Mouse (Mus musculus) liver, embryonic 16.5 days (tissue): ENCODE data around the gene Bbc3. TPM values are rescaled to one million over a fixed set of nuclear protein-coding genes. Genes with fewer than 3 reads are reported as not detected.
A peak's percentile ranks its signal among the peaks of the same experiment; 100 is the strongest.
"Not testable (repeated sequence)": the region's sequence is repeated elsewhere in the genome, so short reads cannot be mapped to it uniquely, and the experiment has no call there.

Experiments used
- ATAC-seq: fragments of 200-750 bp; cut with Nextera tagmentation; 2 replicates; pipeline ENCODE4 v1.8.0; 2017; ENCODE audit warnings: low read depth, mild to moderate bottlenecking, moderate number of reproducible peaks, moderate library complexity
- H3K27ac ChIP-seq: fragments of 300-500 bp; sonication (generic); 2 replicates; pipeline ENCODE4 v1.5.1; 2014; ENCODE audit warnings: mild to moderate bottlenecking, low read length
- H3K27me3 ChIP-seq: fragments of 300-500 bp; sonication (generic); 2 replicates; pipeline ENCODE4 v1.6.1; 2014; ENCODE audit warnings: low read depth, low read length, mixed read lengths; ENCODE audit not compliant: control insufficient read depth, insufficient read depth
- H3K36me3 ChIP-seq: fragments of 300-500 bp; sonication (generic); 2 replicates; pipeline ENCODE4 v1.6.1; 2014; ENCODE audit warnings: mild to moderate bottlenecking; ENCODE audit not compliant: control insufficient read depth, insufficient read depth
- H3K4me1 ChIP-seq: fragments of 300-500 bp; sonication (generic); 2 replicates; pipeline ENCODE4 v1.6.1; 2014; ENCODE audit warnings: low read depth, low read length, mixed read lengths; ENCODE audit not compliant: control insufficient read depth
- H3K4me2 ChIP-seq: fragments of 300-500 bp; sonication (generic); 2 replicates; pipeline ENCODE4 v1.6.1; 2014; ENCODE audit warnings: low read depth, low read length, mixed read lengths
- H3K4me3 ChIP-seq: fragments of 300-500 bp; sonication (generic); 2 replicates; pipeline ENCODE4 v1.5.1; 2014; ENCODE audit warnings: low read depth, mild to moderate bottlenecking, low read length
- H3K9ac ChIP-seq: fragments of 300-500 bp; sonication (generic); 2 replicates; pipeline ENCODE4 v1.6.1; 2014; ENCODE audit warnings: low read depth, low read length
- H3K9me3 ChIP-seq: fragments of 300-500 bp; sonication (generic); replicated peaks from 2 replicates; pipeline ENCODE4 v1.6.1; 2016; ENCODE audit warnings: low read length; ENCODE audit not compliant: control insufficient read depth
- WGBS: fragments of 180-500 bp; shearing (Covaris S2); extraction: QIAGEN DNeasy Blood & Tissue Kit; methylation state at CpG from one replicate; pipeline ENCODE4 v1.1.7; 2014; ENCODE audit not compliant: insufficient replicate concordance; 5-methylcytosine and 5-hydroxymethylcytosine counted together
- polyA plus RNA-seq: library from polyadenylated mRNA; unstranded; fragments of >200 nt; fragmentation: Nextera tagmentation; extraction: Ambion mirVana; gene quantifications from 2 replicates; pipeline ENCODE4 v1.2.1, GENCODE M21; 2015

The Bbc3 gene
- polyA plus RNA-seq, 1 experiment from 2014 or later: 4.1 TPM

DNA sequence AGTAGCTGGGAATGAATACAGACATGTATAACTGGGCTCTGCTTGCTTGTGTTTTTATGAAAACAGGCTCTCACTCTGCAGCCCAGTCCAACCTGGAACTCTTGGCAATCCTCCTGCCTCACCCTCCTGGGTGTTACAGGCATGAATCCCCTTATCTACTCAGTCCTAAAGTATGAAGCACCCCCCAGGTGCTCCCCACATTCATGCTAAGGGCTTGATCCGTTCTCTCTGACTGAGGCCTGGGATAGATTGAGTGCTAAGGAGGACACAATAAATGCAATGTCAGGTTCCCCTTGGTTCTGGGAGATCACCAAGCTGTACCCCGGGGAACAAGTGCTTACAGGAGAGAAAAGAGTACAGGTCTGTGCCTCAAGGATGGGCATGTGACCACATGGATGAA is 10.6 kb upstream of the Bbc3 start:
- Histone ChIP-seq H3K27ac (no peak overlapping the region), H3K9ac (no peak overlapping the region), H3K4me1 (peaks cover 42% of the 10 kb centered on the region), H3K27me3 (peaks cover 25% of the 10 kb centered on the region), H3K4me2 (no peak overlapping the region), H3K36me3 (no peaks in the 10 kb centered on the region), H3K9me3 (no peaks in the 10 kb centered on the region), H3K4me3 (no peak overlapping the region)
- ATAC-seq: no peak
- 63% methylated on average over 2 of the region's 2 CpGs for WGBS

DNA sequence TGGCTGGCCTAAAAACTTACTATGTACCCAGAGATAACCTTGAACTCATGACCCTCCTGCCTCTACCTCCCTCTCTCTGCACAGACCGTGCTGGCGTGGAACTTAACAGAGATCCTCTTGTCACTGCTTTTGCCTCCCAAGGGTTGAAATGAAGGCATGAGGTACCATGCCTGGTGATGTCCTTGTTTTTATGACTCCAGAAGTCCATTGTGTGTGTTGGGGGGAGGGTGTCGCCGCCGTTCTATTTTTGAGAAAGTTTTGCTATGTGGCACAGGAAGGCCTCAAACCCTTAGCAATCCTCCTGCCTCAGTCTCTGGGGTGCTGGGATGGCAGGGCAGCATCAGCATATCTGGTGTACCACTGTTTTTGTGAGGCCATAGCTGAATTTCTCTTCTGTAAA is 9.3 kb upstream of the Bbc3 start:
- H3K27ac ChIP-seq: no peak overlapping the region
- 72% methylated on average over 5 of the region's 5 CpGs for WGBS
- H3K4me1 ChIP-seq: peaks cover 42% of the 10 kb centered on the region
- no peaks in the 10 kb centered on the region for H3K36me3 ChIP-seq
- no peak overlapping the region for H3K4me2 ChIP-seq
- H3K4me3 ChIP-seq: no peak overlapping the region
- H3K27me3 ChIP-seq: peaks cover 25% of the 10 kb centered on the region
- no peak for ATAC-seq
- H3K9me3 ChIP-seq: no peaks in the 10 kb centered on the region
- H3K9ac ChIP-seq: no peak overlapping the region

DNA sequence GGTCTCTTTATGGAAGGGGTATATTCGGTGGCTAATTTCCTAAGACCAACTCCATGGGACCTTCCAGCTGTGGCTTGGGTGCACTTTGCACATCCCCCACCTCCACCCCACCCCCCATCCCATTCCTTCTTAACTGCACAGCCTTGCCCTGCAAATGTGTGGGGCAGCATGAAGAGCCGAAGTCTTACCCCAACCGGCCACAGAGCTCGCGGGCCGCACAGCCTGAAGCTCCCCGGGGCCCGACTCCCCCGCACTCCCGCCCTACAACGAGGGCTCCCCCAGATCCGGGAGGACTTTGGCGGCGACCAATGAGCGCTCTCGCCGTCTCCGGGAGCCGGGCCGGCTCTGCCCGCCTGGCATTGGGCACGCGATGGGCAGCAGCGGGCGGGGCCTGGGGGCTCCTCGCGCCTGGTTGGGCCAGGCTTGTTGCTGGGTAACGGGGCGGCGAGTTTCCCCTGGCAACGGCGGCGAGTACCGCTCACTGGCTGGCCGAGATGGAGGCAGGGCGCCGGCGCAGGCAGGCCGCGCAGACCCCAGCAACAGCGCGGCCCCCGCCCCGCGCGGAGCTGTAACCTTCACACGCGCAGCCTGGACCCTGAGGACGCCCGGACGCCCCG is 8.7 kb upstream of the Bbc3 start:
- 2% methylated on average over 52 of the region's 52 CpGs for WGBS
- H3K27me3 ChIP-seq: peaks cover 25% of the 10 kb centered on the region
- H3K9me3 ChIP-seq: no peaks in the 10 kb centered on the region
- H3K4me2 ChIP-seq: peak overlapping the region; percentile 59
- H3K9ac ChIP-seq: no peak overlapping the region; the same call in 1 of the 2 replicates
- ATAC-seq: no peak
- H3K4me3 ChIP-seq: peak overlapping the region; percentile 39
- H3K36me3 ChIP-seq: no peaks in the 10 kb centered on the region
- H3K27ac ChIP-seq: no peak overlapping the region
- peaks cover 38% of the 10 kb centered on the region for H3K4me1 ChIP-seq

DNA sequence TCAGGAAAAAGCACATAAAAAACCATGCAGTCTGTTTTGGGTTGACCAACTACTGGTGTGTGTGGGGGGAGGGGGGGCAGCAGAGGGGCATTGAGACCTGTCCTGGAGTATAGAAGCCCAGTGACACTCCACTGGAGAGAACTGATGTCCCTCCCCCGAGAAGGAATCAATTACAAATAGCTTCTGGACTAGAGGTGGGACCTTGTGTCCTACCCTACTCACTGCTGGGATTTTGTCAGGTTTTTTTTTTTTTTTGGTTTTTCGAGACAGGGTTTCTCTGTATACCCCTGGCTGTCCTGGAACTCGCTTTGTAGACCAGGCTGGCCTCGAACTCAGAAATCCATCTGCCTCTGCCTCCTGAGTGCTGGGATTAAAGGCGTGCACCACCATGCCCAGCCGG is 1.1 kb upstream of the Bbc3 start:
- not testable (repeated sequence) for H3K27ac ChIP-seq, H3K4me3 ChIP-seq, H3K36me3 ChIP-seq, H3K4me2 ChIP-seq, ATAC-seq, H3K9ac ChIP-seq, H3K9me3 ChIP-seq
- 59% methylated on average over 6 of the region's 6 CpGs for WGBS
- peaks cover 10% of the 10 kb centered on the region for H3K27me3 ChIP-seq
- H3K4me1 ChIP-seq: peaks cover 36% of the 10 kb centered on the region

DNA sequence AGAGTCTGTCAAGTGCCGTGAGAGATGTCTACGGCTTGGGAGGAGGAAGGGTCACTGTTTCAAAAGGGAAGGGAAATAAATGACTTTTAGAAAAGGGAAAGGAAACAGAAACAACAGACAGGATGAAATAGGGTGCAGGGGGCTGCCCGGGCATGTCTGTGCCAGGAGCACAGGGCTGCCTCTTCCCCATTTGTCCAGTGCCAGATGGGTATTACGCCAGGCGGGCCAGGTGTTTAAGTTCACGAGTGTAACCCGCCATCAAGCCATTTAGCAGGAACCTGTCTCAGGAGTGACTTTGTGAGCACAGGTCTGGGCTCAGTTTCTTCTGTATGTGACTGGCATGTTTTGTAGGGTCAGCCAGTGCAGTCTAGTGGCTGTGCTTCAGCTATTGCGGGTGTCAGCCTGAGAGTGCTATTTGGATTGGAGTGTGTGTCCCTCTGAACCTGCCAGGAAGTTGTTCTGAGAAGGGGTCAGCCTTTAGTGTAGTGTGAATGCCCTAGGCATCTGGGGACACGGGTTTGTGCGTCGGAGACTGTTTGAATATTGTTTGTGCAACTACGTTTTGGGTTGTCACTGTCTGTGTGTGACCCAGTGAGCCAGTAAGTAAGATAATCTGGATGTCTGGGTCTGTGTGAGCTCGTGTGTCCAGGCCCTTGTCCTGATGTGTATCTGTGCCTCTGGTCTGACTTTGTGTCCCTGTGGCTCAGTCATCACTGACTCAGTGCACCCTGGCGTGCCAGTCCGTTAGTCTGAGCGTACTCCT is 543 bp downstream of the Bbc3 start:
- peak overlapping the region; percentile 100 for H3K4me2 ChIP-seq
- no peaks in the 10 kb centered on the region for H3K36me3 ChIP-seq
- H3K4me3 ChIP-seq: peak overlapping the region; percentile 98
- peak overlapping the region; percentile 98 for H3K27ac ChIP-seq
- H3K4me1 ChIP-seq: peaks cover 52% of the 10 kb centered on the region
- no peaks in the 10 kb centered on the region for H3K9me3 ChIP-seq
- no peak for ATAC-seq
- H3K9ac ChIP-seq: peak overlapping the region; percentile 97
- peaks cover 17% of the 10 kb centered on the region for H3K27me3 ChIP-seq
- whole genome bisulfite sequencing: 26% methylated on average over 16 of the region's 16 CpGs

DNA sequence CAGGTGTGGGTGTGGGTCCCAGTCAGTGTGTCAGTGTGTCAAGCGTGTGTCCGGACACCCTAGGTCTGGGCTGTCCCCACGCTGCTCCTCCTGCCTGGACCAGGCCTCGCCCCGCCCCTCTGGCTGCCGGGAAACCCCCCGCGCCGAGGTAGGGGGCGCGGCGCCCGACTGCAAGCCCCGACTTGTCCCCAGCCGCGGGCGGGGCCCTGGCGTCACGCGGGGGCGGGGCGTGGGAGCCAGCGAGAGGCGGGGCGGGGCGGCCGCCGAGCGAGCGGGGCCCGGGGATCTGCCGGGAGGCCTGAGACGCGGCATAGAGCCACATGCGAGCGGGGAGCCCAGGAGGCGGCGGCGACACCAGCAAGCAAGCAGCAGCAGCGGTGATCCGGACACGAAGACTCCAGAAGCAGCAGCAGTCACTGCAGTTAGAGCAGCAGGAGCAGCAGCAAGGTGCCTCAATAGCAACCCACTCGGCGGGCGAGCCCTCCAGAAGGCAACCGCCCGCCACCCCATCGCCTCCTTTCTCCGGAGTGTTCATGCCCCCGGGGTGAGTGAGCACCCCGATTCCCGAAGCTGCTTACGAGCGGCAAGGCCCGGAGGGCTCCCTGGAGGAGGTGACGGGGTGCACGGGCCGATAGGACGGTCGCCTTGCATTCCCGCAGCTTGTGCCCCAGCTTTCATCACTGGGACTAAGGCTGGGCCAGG is 1.3 kb downstream of the Bbc3 start:
- Histone ChIP-seq H3K9ac (peak overlapping the region; percentile 97), H3K9me3 (no peaks in the 10 kb centered on the region), H3K4me2 (peak overlapping the region; percentile 100), H3K4me3 (peak overlapping the region; percentile 98), H3K27me3 (peaks cover 17% of the 10 kb centered on the region), H3K36me3 (no peaks in the 10 kb centered on the region), H3K4me1 (peaks cover 58% of the 10 kb centered on the region), H3K27ac (peak overlapping the region; percentile 98)
- 0% methylated on average over 53 of the region's 61 CpGs for WGBS
- ATAC-seq: peak; percentile 64

DNA sequence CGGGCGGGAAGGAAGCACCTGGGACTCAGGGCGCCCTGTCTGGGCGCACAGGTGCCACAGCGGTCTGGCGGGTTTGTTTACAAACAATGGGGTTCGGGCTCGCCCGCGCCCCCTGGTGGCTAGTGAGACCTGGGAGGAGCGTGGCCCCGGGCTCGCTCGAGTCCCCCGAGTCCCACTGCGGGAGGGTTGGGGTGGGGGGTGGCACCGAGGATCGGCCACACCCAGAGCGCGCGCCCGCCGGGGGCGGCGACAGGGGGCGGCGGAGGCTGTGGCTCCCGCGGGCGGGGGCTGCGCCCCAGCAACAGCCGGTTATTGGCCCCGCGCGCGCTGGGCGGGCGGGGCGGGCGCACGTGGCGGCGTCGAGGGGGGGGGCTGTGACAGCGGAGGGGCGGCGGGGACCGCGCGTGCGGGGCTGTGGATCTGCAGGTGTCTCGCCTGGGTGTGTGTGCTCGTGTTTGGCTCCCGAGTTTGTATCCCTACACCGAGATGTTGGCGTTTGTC is 1.9 kb downstream of the Bbc3 start:
- H3K9me3 ChIP-seq: no peaks in the 10 kb centered on the region
- peak overlapping the region; percentile 98 for H3K27ac ChIP-seq
- WGBS: under 1% methylated on average over 44 of the region's 56 CpGs
- ATAC-seq: peak; percentile 51
- H3K4me1 ChIP-seq: peaks cover 63% of the 10 kb centered on the region
- H3K27me3 ChIP-seq: peaks cover 17% of the 10 kb centered on the region
- H3K36me3 ChIP-seq: no peaks in the 10 kb centered on the region
- H3K4me2 ChIP-seq: peak overlapping the region; percentile 100
- peak overlapping the region; percentile 98 for H3K4me3 ChIP-seq
- H3K9ac ChIP-seq: peak overlapping the region; percentile 97

DNA sequence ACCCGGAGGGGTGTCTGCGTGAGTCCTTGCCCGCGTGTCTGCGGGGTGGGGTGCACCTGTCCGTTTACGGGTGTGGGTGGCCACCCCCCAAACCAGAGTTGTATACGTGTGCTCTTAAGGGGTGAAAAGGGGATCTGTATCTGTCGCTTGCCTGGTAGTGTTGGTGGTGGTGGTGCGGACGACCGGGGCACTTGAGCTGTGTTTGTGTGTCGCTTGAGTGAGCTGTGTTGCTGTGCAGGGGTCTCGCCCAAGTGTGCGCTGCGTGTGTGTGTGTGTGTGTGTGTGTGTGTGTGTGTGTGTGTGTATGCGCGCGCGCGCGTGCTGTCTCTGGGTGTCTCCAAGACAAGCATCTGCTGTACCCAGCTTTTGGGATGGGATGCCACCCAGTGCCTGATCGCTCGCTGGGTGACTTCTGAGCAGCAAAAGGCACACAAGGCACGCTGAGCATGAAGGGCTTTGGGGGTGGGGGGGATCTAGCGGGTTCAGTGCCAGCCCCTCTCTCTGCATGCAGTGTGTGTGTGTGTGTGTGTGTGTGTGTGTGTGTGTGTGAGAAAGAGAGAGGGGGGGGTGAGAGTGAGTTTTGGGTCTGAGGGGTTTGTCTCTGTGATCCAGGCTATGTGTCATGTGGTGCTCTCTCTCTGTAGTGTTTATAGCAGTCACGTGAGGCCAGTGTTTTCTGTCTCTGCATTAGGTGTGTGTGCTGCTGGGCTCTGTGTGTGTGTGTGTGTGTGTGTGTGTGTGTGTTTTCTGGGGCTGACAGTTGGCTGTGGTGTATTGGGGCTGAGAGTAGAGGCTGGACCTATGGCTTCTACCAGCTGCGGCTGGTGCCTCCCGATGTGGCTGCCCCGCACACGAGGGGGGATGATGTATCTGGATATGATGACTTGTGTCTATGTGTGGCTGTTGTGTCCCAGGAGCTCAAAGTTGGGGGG is 2.6 kb downstream of the Bbc3 start:
- H3K27me3 ChIP-seq: peaks cover 17% of the 10 kb centered on the region
- under 1% methylated on average over 31 of the region's 31 CpGs for WGBS
- peaks cover 68% of the 10 kb centered on the region for H3K4me1 ChIP-seq
- peak overlapping the region; percentile 97 for H3K9ac ChIP-seq
- no peaks in the 10 kb centered on the region for H3K36me3 ChIP-seq
- H3K27ac ChIP-seq: peak overlapping the region; percentile 98
- no peak for ATAC-seq
- peak overlapping the region; percentile 100 for H3K4me2 ChIP-seq
- no peaks in the 10 kb centered on the region for H3K9me3 ChIP-seq
- H3K4me3 ChIP-seq: peak overlapping the region; percentile 98
